Mouse (Mus musculus): Measurements from ENCODE around the gene Atp8a1.

GRCm38 (mm10) chr5:67656821-67657259 is 190.4 kb downstream of the Atp8a1 start:
- TF ChIP-seq EP300 (IDR thresholded peaks at IDR 0.05; ENCODE audit: insufficient read depth, low read depth, low read length), result no peak
- no peak for TF ChIP-seq CTCF (IDR thresholded peaks at IDR 0.05; ENCODE audit: low read depth, low read length)
